Mouse (Mus musculus) splenic B cell, adult 2 months (primary cell): Measurements from ENCODE around the gene Trpm8.

Source experiments
- DNase-seq: peaks from one replicate; pipeline ENCODE4 v3.0.0-alpha.2; 2011; ENCODE audit warnings: low read depth, low spot score
- H3K27me3 ChIP-seq: 2 replicates; pipeline ENCODE4 v1.6.1; 2012; ENCODE audit warnings: mild to moderate bottlenecking, low read length, moderate library complexity, mixed read lengths; ENCODE audit not compliant: control insufficient read depth, poor library complexity, insufficient read depth, severe bottlenecking
- H3K36me3 ChIP-seq: 2 replicates; pipeline ENCODE4 v1.6.1; 2012; ENCODE audit warnings: mild to moderate bottlenecking, low read length, moderate library complexity, mixed read lengths; ENCODE audit not compliant: control insufficient read depth, poor library complexity, insufficient read depth, severe bottlenecking

Gene Trpm8

GRCm38 (mm10) chr1:88256886-88257663 lies 20.4 kb upstream of the Trpm8 start:
- no peak for DNase-seq
- Histone ChIP-seq H3K36me3 (no peaks in the 10 kb centered on the region), H3K27me3 (no peaks in the 10 kb centered on the region)

GRCm38 (mm10) chr1:88257681-88258080 lies 19.8 kb upstream of the Trpm8 start:
- no peak for DNase-seq
- Histone ChIP-seq H3K36me3 (no peaks in the 10 kb centered on the region), H3K27me3 (no peaks in the 10 kb centered on the region)

- DNase-seq, result no peak
- H3K27me3 ChIP-seq, result no peaks in the 10 kb centered on the region
- H3K36me3 ChIP-seq, result no peaks in the 10 kb centered on the region; the same call in 1 of the 2 replicates
Observed at GRCm38 (mm10) chr1:88258361-88258760, 19.1 kb upstream of the Trpm8 start.

- DNase-seq, result no peak
- Histone ChIP-seq H3K36me3 (peaks cover 3% of the 10 kb centered on the region; the same call in 1 of the 2 replicates), H3K27me3 (no peaks in the 10 kb centered on the region)
Observed at GRCm38 (mm10) chr1:88258881-88259642, 18.4 kb upstream of the Trpm8 start.

GRCm38 (mm10) chr1:88259643-88260024 lies 17.8 kb upstream of the Trpm8 start:
- no peaks in the 10 kb centered on the region for H3K27me3 ChIP-seq
- no peak for DNase-seq
- H3K36me3 ChIP-seq, result peaks cover 5% of the 10 kb centered on the region

- peaks cover 9% of the 10 kb centered on the region for H3K36me3 ChIP-seq
- DNase-seq, result peak; percentile 54
- H3K27me3 ChIP-seq, result no peaks in the 10 kb centered on the region
Observed at GRCm38 (mm10) chr1:88260114-88260513, 17.3 kb upstream of the Trpm8 start.

GRCm38 (mm10) chr1:88260604-88261377 lies 16.7 kb upstream of the Trpm8 start:
- H3K36me3 ChIP-seq, result peaks cover 15% of the 10 kb centered on the region
- DNase-seq, result peak; percentile 66
- no peaks in the 10 kb centered on the region for H3K27me3 ChIP-seq

GRCm38 (mm10) chr1:88261706-88262105 lies 15.8 kb upstream of the Trpm8 start:
- H3K36me3 ChIP-seq, result peaks cover 21% of the 10 kb centered on the region
- H3K27me3 ChIP-seq, result no peaks in the 10 kb centered on the region
- no peak for DNase-seq

- DNase-seq, result no peak
- no peaks in the 10 kb centered on the region for H3K27me3 ChIP-seq
- peaks cover 26% of the 10 kb centered on the region for H3K36me3 ChIP-seq
Observed at GRCm38 (mm10) chr1:88262255-88262654, 15.2 kb upstream of the Trpm8 start.

- DNase-seq, result no peak
- peaks cover 33% of the 10 kb centered on the region for H3K36me3 ChIP-seq
- no peaks in the 10 kb centered on the region for H3K27me3 ChIP-seq
Observed at GRCm38 (mm10) chr1:88262961-88263360, 14.5 kb upstream of the Trpm8 start.

- Histone ChIP-seq H3K27me3 (no peaks in the 10 kb centered on the region), H3K36me3 (peaks cover 40% of the 10 kb centered on the region)
- DNase-seq, result no peak
Observed at GRCm38 (mm10) chr1:88263778-88264177, 13.7 kb upstream of the Trpm8 start.

GRCm38 (mm10) chr1:88264237-88264868 lies 13.1 kb upstream of the Trpm8 start:
- H3K27me3 ChIP-seq, result no peaks in the 10 kb centered on the region
- H3K36me3 ChIP-seq, result peaks cover 43% of the 10 kb centered on the region
- DNase-seq, result no peak

- DNase-seq, result no peak
- Histone ChIP-seq H3K27me3 (no peaks in the 10 kb centered on the region), H3K36me3 (peaks cover 48% of the 10 kb centered on the region)
Observed at GRCm38 (mm10) chr1:88264869-88265240, 12.6 kb upstream of the Trpm8 start.

- DNase-seq, result no peak
- Histone ChIP-seq H3K27me3 (no peaks in the 10 kb centered on the region), H3K36me3 (peaks cover 49% of the 10 kb centered on the region)
Observed at GRCm38 (mm10) chr1:88266123-88266522, 11.3 kb upstream of the Trpm8 start.
